Mouse (Mus musculus): Measurements from ENCODE around the gene Slirp.
"Not testable (repeated sequence)": the region's sequence is repeated elsewhere in the genome, so short reads cannot be mapped to it uniquely, and the experiment has no call there.

Slirp gene

GRCm38 (mm10) chr12:87442177-87443114 is 1.2 kb upstream of the Slirp start:
- no peak for DNase-seq

GRCm38 (mm10) chr12:87443115-87443699 is 489 bp upstream of the Slirp start:
- DNase-seq = no peak

- no peak for DNase-seq
These were observed 515 bp downstream of the Slirp start for GRCm38 (mm10) chr12:87444211-87444610.

- no peak for DNase-seq
These were observed 5.8 kb downstream of the Slirp start for GRCm38 (mm10) chr12:87449456-87449855.

DNA sequence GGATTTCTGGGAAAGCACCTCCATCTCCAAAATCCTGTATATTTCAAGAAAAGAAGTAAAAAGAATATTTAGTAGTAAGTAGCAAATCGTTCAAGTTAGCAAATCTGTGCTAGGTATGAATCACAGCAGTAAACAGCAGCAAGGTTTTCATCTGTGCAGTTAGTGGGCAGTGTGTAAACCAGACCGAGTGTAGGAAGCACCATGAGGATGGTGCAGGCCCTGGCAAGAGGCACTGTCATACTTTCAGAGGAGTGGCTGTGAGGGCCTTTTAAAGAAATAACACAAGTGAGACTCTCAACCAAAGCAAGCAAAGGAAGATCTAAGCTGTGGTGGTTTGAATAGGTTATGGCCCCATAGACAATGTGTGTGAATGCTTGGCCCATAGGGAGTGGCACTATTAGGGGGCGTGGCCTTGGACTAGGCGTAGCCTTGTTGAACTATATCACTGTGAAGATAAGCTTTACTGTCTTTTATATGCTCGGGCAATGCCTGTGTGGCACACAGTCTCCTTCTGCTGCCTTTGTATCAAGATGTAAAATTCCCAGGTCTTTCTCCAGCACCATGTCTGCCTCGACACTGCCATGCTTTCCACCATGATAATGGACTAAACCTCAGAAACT is 21.1 kb downstream of the Slirp start:
- no peak for DNase-seq

DNA sequence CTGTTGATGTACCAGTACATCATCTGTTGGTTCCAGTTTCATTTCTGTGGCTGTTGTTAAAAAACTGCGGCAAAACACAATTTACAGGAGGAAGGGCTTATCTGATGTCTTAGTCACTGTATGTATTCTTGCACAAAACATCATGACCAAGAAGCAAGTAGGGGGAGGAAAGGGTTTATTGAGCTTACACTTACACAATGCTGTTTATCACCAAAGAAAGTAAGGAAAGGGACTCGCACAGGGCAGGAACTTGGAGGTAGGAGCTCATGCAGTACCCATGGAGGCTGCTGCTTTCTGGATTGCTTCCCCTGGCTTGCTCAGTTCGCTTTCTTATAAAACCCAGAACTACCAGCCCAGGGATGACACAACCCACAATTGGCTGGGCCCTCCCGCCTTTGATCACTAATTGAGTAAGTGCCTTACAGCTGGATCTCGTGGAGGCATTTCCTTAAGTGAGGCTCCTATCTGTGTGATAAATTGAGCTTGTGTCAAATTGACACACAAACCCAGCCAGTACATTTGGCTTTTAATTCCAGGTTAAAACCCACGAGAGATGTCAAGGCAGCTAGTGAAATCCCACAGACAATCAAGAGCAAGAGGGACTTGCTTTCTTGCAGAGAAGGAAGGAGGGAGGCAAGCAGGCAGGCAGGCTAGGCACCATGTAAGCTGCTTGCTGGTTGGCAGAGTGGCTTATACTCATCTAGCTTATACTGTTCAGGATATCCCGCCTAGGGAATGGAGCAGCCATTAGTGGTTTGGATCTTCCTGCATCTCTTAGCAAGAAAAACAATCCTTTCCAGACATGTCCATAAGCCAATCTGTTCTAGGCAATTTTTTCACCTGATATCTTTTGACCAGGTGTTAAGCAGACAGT is 26.8 kb downstream of the Slirp start:
- DNase-seq = no peak

GRCm38 (mm10) chr12:87471421-87471963 is 27.8 kb downstream of the Slirp start:
- no peak for DNase-seq

DNA sequence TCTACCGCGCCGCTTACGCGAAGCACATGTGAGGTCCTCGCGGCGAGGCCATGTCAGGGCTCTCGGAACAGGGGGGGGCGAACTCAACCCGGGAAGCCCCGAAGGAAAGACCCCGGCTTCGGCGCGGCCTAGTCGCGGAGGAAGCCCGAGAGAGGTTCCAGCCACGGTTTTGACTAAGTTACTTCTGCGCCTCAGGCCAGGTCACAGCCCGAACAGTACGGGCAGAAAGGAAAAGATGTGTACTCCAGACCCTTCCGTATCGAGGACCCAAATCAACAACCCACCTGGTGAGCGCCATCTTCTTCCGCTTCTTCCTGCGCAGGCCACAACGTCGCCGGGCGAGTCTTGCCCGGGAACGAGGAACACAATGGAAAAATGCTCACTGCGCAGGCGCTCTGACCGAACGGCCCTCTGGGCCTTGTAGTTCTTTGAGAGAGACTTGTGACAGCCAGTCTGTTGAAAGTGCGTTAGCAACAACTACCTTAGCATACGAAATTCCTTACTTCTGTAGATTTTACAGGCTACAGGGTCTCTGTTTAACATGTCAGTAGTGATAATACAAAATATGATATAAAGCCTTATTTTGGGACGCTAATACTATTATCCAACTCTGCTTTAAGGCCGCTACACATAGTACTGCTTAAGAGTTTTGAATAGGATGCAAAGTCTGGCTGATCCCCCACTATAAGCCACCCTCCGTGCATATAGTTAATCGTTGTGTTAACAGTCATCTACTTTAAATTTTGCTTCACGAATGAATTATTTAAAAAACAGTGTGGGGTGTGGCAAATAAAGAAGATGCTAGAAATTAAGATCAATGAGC is 28.5 kb downstream of the Slirp start, which contains the start of gene Snw1:
Gene Snw1, minus strand, starts transcription at position 311 of the 823 bp plus-strand sequence.
- peak; percentile 90 to 93 for DNase-seq

DNA sequence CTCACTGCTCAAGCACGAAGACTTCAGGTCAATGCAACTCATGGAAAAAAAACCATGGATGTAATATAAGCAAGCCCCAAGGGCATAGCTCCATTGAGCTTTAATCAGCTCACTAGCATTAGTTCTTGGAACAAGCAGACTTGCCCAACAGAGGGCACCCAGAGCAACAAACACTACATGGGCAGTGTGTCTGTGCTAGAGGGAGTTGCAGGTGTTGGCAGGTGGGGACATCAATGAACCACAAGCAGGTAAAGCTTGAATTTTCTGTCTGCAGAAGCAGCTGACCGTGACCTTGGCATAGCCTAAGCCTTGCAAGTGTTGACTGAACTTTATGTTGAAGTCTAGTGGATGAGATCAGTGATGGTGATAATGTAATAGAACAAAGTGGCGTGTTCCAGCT is 31.1 kb downstream of the Slirp start:
- no peak for DNase-seq

GRCm38 (mm10) chr12:87482482-87482881 is 38.8 kb downstream of the Slirp start:
- not testable (repeated sequence) for DNase-seq

DNA sequence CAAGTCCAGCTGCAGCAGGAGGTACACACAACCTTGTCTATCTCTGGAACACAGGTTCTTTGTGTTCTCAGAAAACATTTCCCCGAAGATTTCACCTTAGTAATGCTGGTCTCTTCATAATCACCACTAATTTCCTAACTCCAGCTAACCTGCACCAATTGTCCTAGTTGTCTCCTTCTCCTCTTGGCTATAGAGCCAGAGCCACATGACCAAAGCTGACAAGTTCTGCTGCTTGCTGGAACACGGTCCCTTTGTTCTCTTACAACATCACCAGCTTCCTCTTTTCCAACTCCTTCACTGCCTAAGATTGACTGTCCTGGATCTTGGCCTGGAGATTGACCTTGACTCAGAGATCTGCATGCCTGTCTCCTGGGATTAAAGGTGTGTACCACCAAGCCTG is 45.0 kb downstream of the Slirp start:
- DNase-seq = not testable (repeated sequence)

DNA sequence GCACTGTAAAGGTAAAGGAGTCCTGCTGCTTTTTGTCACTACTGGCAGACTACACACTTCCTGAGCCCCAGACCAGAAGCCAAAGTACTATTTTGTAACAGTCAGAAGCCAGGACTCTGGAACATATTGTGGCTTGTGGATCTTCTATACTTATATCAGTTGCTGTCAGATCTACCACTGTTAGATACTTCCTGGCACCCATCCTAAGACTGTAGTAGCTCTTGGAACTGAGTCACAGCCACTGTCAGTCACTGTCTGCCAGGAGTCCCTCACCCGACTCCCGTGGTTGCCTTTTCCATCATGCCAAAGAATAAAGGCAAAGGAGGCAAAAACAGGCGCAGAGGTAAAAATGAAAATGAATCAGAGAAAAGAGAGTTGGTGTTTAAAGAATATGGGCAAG is 50.7 kb downstream of the Slirp start, which contains the start of gene Gm5788:
Gene Gm5788, plus strand, starts transcription at position 301 of the 400 bp plus-strand sequence.
- not testable (repeated sequence) for DNase-seq
